Mouse (Mus musculus): ENCODE data around the gene Pla2g2d. TPM values are rescaled to one million over a fixed set of nuclear protein-coding genes. Genes with fewer than 3 reads are reported as not detected.

Gene Pla2g2d
- polyA plus RNA-seq (2014; fragmentation: Nextera tagmentation; extraction: Ambion mirVana): 0.25 TPM in 1 of 2 replicates, not detected in the other

DNA sequence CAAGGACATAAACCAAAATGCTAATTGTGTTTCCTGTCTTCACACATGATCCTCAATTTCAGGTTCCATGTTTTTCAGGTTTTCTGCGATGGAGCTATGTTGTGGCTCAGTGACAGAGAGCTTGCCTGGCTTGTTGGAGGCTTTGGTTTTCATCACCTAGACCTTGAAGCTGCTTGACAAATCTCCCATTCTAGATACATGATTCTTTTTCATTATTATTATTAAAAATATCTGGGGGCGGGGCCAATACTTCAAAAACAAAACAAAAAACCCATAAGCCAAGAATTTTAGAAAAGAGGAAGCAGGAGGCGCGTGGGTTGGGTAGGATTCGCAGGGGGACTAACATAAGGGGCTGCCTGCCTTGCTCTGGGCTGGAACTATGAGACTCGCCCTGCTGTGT is at the start of gene Pla2g2d:
Gene Pla2g2d (plus strand): TSS at position 301 of the 400 bp plus-strand sequence.
- Histone ChIP-seq H3K27me3 (replicated peaks; ENCODE audit: control insufficient read depth, insufficient read depth, low read length) (0 out of 2 replicates have a peak, but pooled peaks cover 2% of the 10 kb centered on the region), H3K27ac (ENCODE audit: low read depth, low read length) (no peak within 1 kb of the TSS), H3K4me3 (ENCODE audit: low read depth, low read length) (no peak within 1 kb of the TSS), H3K36me3 (ENCODE audit: control insufficient read depth, insufficient read depth, low read length) (no peaks in the 10 kb centered on the region), H3K4me1 (replicated peaks; ENCODE audit: control insufficient read depth, insufficient read depth, low read length) (no peaks in the 10 kb centered on the region), H3K9ac (ENCODE audit: low read depth, low read length) (no peak within 1 kb of the TSS), H3K9me3 (ENCODE audit: control insufficient read depth, low read length) (no peaks in the 10 kb centered on the region), H3K4me2 (no peak within 1 kb of the TSS)
- DNase-seq (ENCODE audit: low spot score) (no peak), ATAC-seq (replicated peaks; ENCODE audit: low FRiP score) (no peak)
- WGBS: 71% methylated on average over 6 of the region's 6 CpGs

- Histone ChIP-seq H3K36me3 (ENCODE audit: control insufficient read depth, insufficient read depth, low read length) (no peaks in the 10 kb centered on the region), H3K4me2 (no peak overlapping the region), H3K27ac (ENCODE audit: low read depth, low read length) (no peak overlapping the region), H3K4me3 (ENCODE audit: low read depth, low read length) (no peak overlapping the region), H3K27me3 (replicated peaks; ENCODE audit: control insufficient read depth, insufficient read depth, low read length) (peaks cover 13% of the 10 kb centered on the region), H3K4me1 (replicated peaks; ENCODE audit: control insufficient read depth, insufficient read depth, low read length) (peaks cover 6% of the 10 kb centered on the region; the same call in 1 of the 2 replicates), H3K9me3 (ENCODE audit: control insufficient read depth, low read length) (no peaks in the 10 kb centered on the region), H3K9ac (ENCODE audit: low read depth, low read length) (no peak overlapping the region)
- no peak for ATAC-seq (replicated peaks; ENCODE audit: low FRiP score)
- DNase-seq (ENCODE audit: low spot score): no peak
- 55% methylated on average over 5 of the region's 5 CpGs for WGBS
Observed at GRCm38 (mm10) chr4:138725751-138726150, 49.8 kb upstream of the Pla2g2d start.

GRCm38 (mm10) chr4:138729018-138729703 is 46.4 kb upstream of the Pla2g2d start:
- Histone ChIP-seq H3K36me3 (ENCODE audit: control insufficient read depth, insufficient read depth, low read length) (no peaks in the 10 kb centered on the region), H3K4me1 (replicated peaks; ENCODE audit: control insufficient read depth, insufficient read depth, low read length) (peaks cover 5% of the 10 kb centered on the region; the same call in 1 of the 2 replicates), H3K4me3 (ENCODE audit: low read depth, low read length) (no peak overlapping the region), H3K4me2 (no peak overlapping the region), H3K27ac (ENCODE audit: low read depth, low read length) (no peak overlapping the region), H3K27me3 (replicated peaks; ENCODE audit: control insufficient read depth, insufficient read depth, low read length) (peaks cover 7% of the 10 kb centered on the region), H3K9me3 (ENCODE audit: control insufficient read depth, low read length) (no peaks in the 10 kb centered on the region), H3K9ac (ENCODE audit: low read depth, low read length) (no peak overlapping the region)
- 50% methylated on average over 9 of the region's 9 CpGs for WGBS
- ATAC-seq (replicated peaks; ENCODE audit: low FRiP score) (no peak; the same call in 1 of the 2 replicates), DNase-seq (ENCODE audit: low spot score) (no peak)

DNA sequence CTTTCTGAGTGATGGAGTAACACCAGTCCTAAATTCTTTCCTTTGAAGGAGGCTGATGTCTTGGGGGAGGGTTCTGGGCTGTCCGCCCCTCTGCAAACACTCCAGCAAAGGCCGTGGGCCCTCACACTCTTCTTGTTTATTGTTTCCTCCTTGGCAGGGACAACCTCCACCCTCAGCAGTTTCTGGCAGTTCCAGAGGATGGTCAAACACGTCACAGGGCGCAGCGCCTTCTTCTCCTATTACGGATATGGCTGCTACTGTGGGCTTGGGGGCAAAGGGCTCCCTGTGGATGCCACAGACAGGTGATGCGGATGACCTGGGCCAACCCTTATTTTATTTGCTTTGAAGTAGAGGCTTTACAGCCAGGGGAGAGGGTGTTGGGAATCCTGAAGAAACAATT is 41.4 kb upstream of the Pla2g2d start:
- DNase-seq (ENCODE audit: low spot score): no peak
- no peak overlapping the region for H3K9ac ChIP-seq (ENCODE audit: low read depth, low read length)
- H3K4me3 ChIP-seq (ENCODE audit: low read depth, low read length): no peak overlapping the region
- H3K27me3 ChIP-seq (replicated peaks; ENCODE audit: control insufficient read depth, insufficient read depth, low read length): no peaks in the 10 kb centered on the region
- no peak for ATAC-seq (replicated peaks; ENCODE audit: low FRiP score)
- H3K9me3 ChIP-seq (ENCODE audit: control insufficient read depth, low read length): no peaks in the 10 kb centered on the region
- no peaks in the 10 kb centered on the region for H3K36me3 ChIP-seq (ENCODE audit: control insufficient read depth, insufficient read depth, low read length)
- H3K27ac ChIP-seq (ENCODE audit: low read depth, low read length): no peak overlapping the region
- no peaks in the 10 kb centered on the region for H3K4me1 ChIP-seq (replicated peaks; ENCODE audit: control insufficient read depth, insufficient read depth, low read length)
- H3K4me2 ChIP-seq: no peak overlapping the region
- WGBS: 63% methylated on average over 7 of the region's 7 CpGs

DNA sequence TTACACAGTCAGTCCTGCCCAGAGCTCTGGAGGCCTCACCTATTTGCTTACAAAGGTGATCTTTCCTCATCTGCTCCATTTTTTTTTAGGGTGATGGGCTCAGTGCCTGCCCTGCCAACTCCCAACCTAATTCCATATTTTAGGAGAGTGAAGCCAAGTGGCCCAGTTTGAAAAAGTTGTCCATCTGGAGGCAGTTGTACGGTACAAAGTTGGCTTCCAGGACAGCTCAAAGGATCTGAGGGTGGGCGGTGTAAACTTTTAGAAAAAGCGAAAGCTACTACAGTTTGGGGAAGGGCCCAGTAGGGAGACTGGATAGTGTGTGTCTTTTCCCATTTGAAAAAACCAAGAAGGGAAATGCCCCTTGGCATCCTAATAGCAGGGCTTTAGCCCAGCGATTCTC is 40.7 kb upstream of the Pla2g2d start:
- DNase-seq (ENCODE audit: low spot score) (no peak), ATAC-seq (replicated peaks; ENCODE audit: low FRiP score) (no peak)
- no peak overlapping the region for H3K9ac ChIP-seq (ENCODE audit: low read depth, low read length)
- H3K27me3 ChIP-seq (replicated peaks; ENCODE audit: control insufficient read depth, insufficient read depth, low read length): no peaks in the 10 kb centered on the region
- no peaks in the 10 kb centered on the region for H3K9me3 ChIP-seq (ENCODE audit: control insufficient read depth, low read length)
- H3K36me3 ChIP-seq (ENCODE audit: control insufficient read depth, insufficient read depth, low read length): no peaks in the 10 kb centered on the region
- H3K27ac ChIP-seq (ENCODE audit: low read depth, low read length): no peak overlapping the region
- no peak overlapping the region for H3K4me3 ChIP-seq (ENCODE audit: low read depth, low read length)
- no peak overlapping the region for H3K4me2 ChIP-seq
- WGBS: 93% methylated on average over 4 of the region's 4 CpGs
- no peaks in the 10 kb centered on the region for H3K4me1 ChIP-seq (replicated peaks; ENCODE audit: control insufficient read depth, insufficient read depth, low read length)

DNA sequence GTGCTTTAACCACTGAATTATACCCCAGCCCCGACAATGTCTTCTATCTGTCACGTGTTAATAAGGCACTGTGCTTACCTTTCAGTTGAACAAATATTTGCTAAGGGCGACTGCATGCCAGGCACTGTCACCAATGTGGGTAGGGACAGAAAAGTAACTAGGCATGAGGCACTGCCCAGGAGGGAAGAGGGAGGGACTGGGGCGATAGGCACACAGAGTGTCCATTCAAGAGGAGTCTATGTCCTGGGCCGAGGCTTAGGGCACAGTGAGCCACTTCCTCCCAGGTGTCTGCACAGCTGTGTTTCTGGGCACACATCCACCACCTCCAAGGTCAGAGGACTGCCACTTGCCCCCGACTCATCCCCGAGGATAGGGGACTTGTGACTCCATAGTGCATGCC is 38.5 kb upstream of the Pla2g2d start, which contains the start of gene Ubxn10:
Gene Ubxn10 (minus strand): TSS at position 137 of the 400 bp plus-strand sequence.
- WGBS: 65% methylated on average over 7 of the region's 7 CpGs
- Histone ChIP-seq H3K36me3 (ENCODE audit: control insufficient read depth, insufficient read depth, low read length) (no peaks in the 10 kb centered on the region), H3K4me3 (ENCODE audit: low read depth, low read length) (no peak within 1 kb of the TSS), H3K9ac (ENCODE audit: low read depth, low read length) (no peak within 1 kb of the TSS), H3K9me3 (ENCODE audit: control insufficient read depth, low read length) (no peaks in the 10 kb centered on the region), H3K27ac (ENCODE audit: low read depth, low read length) (no peak within 1 kb of the TSS), H3K4me1 (replicated peaks; ENCODE audit: control insufficient read depth, insufficient read depth, low read length) (no peaks in the 10 kb centered on the region), H3K27me3 (replicated peaks; ENCODE audit: control insufficient read depth, insufficient read depth, low read length) (no peaks in the 10 kb centered on the region), H3K4me2 (no peak within 1 kb of the TSS)
- DNase-seq (ENCODE audit: low spot score) (no peak), ATAC-seq (replicated peaks; ENCODE audit: low FRiP score) (no peak)

DNA sequence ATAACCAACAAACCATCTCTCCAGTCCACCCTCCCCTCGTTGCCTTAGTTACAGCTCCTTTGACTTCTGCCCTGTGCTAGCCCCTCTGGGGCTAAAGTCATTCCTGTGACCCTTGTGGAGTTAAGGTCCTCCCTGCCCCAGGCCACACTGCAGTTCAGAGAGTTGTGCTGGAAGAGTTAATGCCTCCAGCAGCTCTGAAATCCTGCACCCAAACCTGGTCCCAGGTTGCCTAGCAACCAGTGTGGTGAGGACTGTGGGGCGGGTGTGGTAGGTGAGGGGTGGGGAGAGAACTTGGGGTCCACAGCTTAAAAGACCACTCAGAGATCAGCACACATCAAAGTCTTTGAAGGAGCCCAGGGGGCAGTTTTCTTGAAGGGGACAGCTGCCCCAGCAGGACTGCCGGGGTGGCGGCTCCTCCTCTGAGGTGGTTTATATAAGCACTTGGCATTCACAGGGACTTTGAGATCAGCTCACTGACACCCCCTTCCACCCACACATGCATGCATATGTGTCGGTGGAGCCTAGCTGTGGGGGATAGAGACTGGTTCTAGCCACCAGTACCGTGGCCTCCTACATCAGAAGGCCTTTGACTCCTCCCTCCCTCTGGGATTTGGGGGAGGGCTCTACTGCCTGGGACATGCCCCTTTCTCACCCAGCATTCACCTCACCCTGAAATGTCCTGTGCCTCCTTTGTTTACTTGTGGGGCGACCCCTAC is 36.2 kb upstream of the Pla2g2d start:
- Histone ChIP-seq H3K27ac (ENCODE audit: low read depth, low read length) (no peak overlapping the region), H3K27me3 (replicated peaks; ENCODE audit: control insufficient read depth, insufficient read depth, low read length) (no peaks in the 10 kb centered on the region), H3K9ac (ENCODE audit: low read depth, low read length) (no peak overlapping the region), H3K36me3 (ENCODE audit: control insufficient read depth, insufficient read depth, low read length) (no peaks in the 10 kb centered on the region), H3K9me3 (ENCODE audit: control insufficient read depth, low read length) (no peaks in the 10 kb centered on the region), H3K4me1 (replicated peaks; ENCODE audit: control insufficient read depth, insufficient read depth, low read length) (no peaks in the 10 kb centered on the region), H3K4me3 (ENCODE audit: low read depth, low read length) (no peak overlapping the region), H3K4me2 (no peak overlapping the region)
- DNase-seq (ENCODE audit: low spot score): no peak
- ATAC-seq (replicated peaks; ENCODE audit: low FRiP score): no peak
- 25% methylated on average over 7 of the region's 7 CpGs for WGBS

- WGBS: 59% methylated on average over 4 of the region's 4 CpGs
- Histone ChIP-seq H3K36me3 (ENCODE audit: control insufficient read depth, insufficient read depth, low read length) (no peaks in the 10 kb centered on the region), H3K27me3 (replicated peaks; ENCODE audit: control insufficient read depth, insufficient read depth, low read length) (no peaks in the 10 kb centered on the region; the same call in 1 of the 2 replicates), H3K27ac (ENCODE audit: low read depth, low read length) (no peak overlapping the region), H3K4me1 (replicated peaks; ENCODE audit: control insufficient read depth, insufficient read depth, low read length) (no peaks in the 10 kb centered on the region), H3K4me2 (no peak overlapping the region), H3K9ac (ENCODE audit: low read depth, low read length) (no peak overlapping the region), H3K9me3 (ENCODE audit: control insufficient read depth, low read length) (no peaks in the 10 kb centered on the region), H3K4me3 (ENCODE audit: low read depth, low read length) (no peak overlapping the region)
- ATAC-seq (replicated peaks; ENCODE audit: low FRiP score) (no peak), DNase-seq (ENCODE audit: low spot score) (no peak)
Observed at GRCm38 (mm10) chr4:138745884-138746283, 29.7 kb upstream of the Pla2g2d start.

All from liver, embryonic 11.5 days (tissue).